Comparison of ENCODE assay signal across 19 mouse cellular contexts in genomic region chr13:62952624-62953023, GRCm38 (mm10). TPM values are rescaled to one million over a fixed set of nuclear protein-coding genes. Genes with fewer than 3 reads are reported as not detected.
DNase-seq lines count a peak whose midpoint lies in the region; ATAC-seq and TF ChIP-seq lines count a peak whose summit lies in the region.
"Had no signal": no experiment of that assay in that cellular context is flagged by ENCODE, and none has a peak within 500 bp of the region (broad histone marks: within the 10 kb centered on the region; RNA-seq: fewer than 3 reads in every experiment).

No protein-coding gene starts in this region.

- no peaks in the 10 kb centered on the region for H3K4me1 ChIP-seq in kidney, postnatal 0 days (replicated peaks; ENCODE audit: insufficient read depth, low read length)
- H3K4me1 ChIP-seq in kidney, embryonic 14.5 days (ENCODE audit: control insufficient read depth, insufficient read depth, low read length), result no peaks in the 10 kb centered on the region
- H3K4me1 ChIP-seq in stomach, embryonic 15.5 days, result peaks cover 12% of the 10 kb centered on the region; the same call in 1 of the 2 replicates
- 0 out of 2 replicates have a peak, but pooled peaks cover 3% of the 10 kb centered on the region for H3K4me1 ChIP-seq in stomach, postnatal 0 days (replicated peaks; ENCODE audit: control insufficient read depth, insufficient read depth)
- peaks cover 12% of the 10 kb centered on the region; the same call in 1 of the 2 replicates for H3K4me1 ChIP-seq in limb, embryonic 15.5 days
- H3K4me1 ChIP-seq in forebrain, embryonic 11.5 days (replicated peaks; ENCODE audit: control insufficient read depth, insufficient read depth, low read length), result no peaks in the 10 kb centered on the region
- no peaks in the 10 kb centered on the region for H3K4me1 ChIP-seq in forebrain, embryonic 14.5 days (ENCODE audit: control insufficient read depth, insufficient read depth, low read length)
- H3K4me1 ChIP-seq: hindbrain, embryonic 15.5 days; neural tube, embryonic 12.5 days had no signal

- whole genome bisulfite sequencing in kidney, postnatal 0 days, result 74% methylated on average over 3 of the region's 3 CpGs
- WGBS in kidney, embryonic 14.5 days, result 76% methylated on average over 3 of the region's 3 CpGs
- WGBS in stomach, embryonic 15.5 days, result 54% methylated on average over 3 of the region's 3 CpGs
- WGBS in stomach, postnatal 0 days, result 53% methylated on average over 3 of the region's 3 CpGs
- WGBS in limb, embryonic 15.5 days, result 59% methylated on average over 3 of the region's 3 CpGs
- 79% methylated on average over 3 of the region's 3 CpGs for WGBS in forebrain, embryonic 11.5 days
- WGBS in forebrain, embryonic 14.5 days, result 82% methylated on average over 3 of the region's 3 CpGs

- H3K9me3 ChIP-seq in kidney, postnatal 0 days (replicated peaks; ENCODE audit: low read length), result no peaks in the 10 kb centered on the region
- H3K9me3 ChIP-seq in kidney, embryonic 14.5 days (ENCODE audit: control insufficient read depth, low read length), result no peaks in the 10 kb centered on the region
- no peaks in the 10 kb centered on the region for H3K9me3 ChIP-seq in stomach, embryonic 15.5 days
- no peaks in the 10 kb centered on the region for H3K9me3 ChIP-seq in stomach, postnatal 0 days (ENCODE audit: control insufficient read depth, low read length)
- no peaks in the 10 kb centered on the region for H3K9me3 ChIP-seq in limb, embryonic 15.5 days
- H3K9me3 ChIP-seq in forebrain, embryonic 11.5 days (ENCODE audit: control insufficient read depth, low read length), result no peaks in the 10 kb centered on the region
- H3K9me3 ChIP-seq in forebrain, embryonic 14.5 days (replicated peaks; ENCODE audit: control insufficient read depth, low read length), result no peaks in the 10 kb centered on the region
- H3K9me3 ChIP-seq: hindbrain, embryonic 15.5 days; neural tube, embryonic 12.5 days had no signal

- no peak overlapping the region for H3K4me2 ChIP-seq in kidney, postnatal 0 days (ENCODE audit: low read length)
- no peak overlapping the region for H3K4me2 ChIP-seq in kidney, embryonic 14.5 days (replicated peaks; ENCODE audit: low read depth, low read length)
- no peak overlapping the region for H3K4me2 ChIP-seq in stomach, embryonic 15.5 days
- H3K4me2 ChIP-seq in stomach, postnatal 0 days (replicated peaks; ENCODE audit: low read depth), result no peak overlapping the region
- no peak overlapping the region for H3K4me2 ChIP-seq in limb, embryonic 15.5 days
- no peak overlapping the region for H3K4me2 ChIP-seq in forebrain, embryonic 11.5 days (ENCODE audit: low read depth, low read length, severe bottlenecking)
- no peak overlapping the region for H3K4me2 ChIP-seq in forebrain, embryonic 14.5 days (ENCODE audit: low read length)
- H3K4me2 ChIP-seq: hindbrain, embryonic 15.5 days; neural tube, embryonic 12.5 days had no signal

- H3K27me3 ChIP-seq in kidney, postnatal 0 days (ENCODE audit: insufficient read depth, low read length), result no peaks in the 10 kb centered on the region
- no peaks in the 10 kb centered on the region for H3K27me3 ChIP-seq in kidney, embryonic 14.5 days (ENCODE audit: control insufficient read depth, insufficient read depth, low read length)
- no peaks in the 10 kb centered on the region for H3K27me3 ChIP-seq in stomach, embryonic 15.5 days (replicated peaks)
- H3K27me3 ChIP-seq in stomach, postnatal 0 days (ENCODE audit: control insufficient read depth, insufficient read depth, low read length), result no peaks in the 10 kb centered on the region
- no peaks in the 10 kb centered on the region for H3K27me3 ChIP-seq in limb, embryonic 15.5 days
- H3K27me3 ChIP-seq in forebrain, embryonic 11.5 days (ENCODE audit: control insufficient read depth, insufficient read depth, low read length), result no peaks in the 10 kb centered on the region
- no peaks in the 10 kb centered on the region for H3K27me3 ChIP-seq in forebrain, embryonic 14.5 days (replicated peaks; ENCODE audit: control insufficient read depth, insufficient read depth, low read length)
- H3K27me3 ChIP-seq: hindbrain, embryonic 15.5 days; neural tube, embryonic 12.5 days had no signal

- TF ChIP-seq EP300 in stomach, postnatal 0 days (optimal IDR thresholded peaks at IDR 0.05), result no peak

- ATAC-seq in kidney, postnatal 0 days (replicated peaks; ENCODE audit: low FRiP score, low read depth), result no peak
- ATAC-seq in kidney, embryonic 14.5 days (ENCODE audit: low FRiP score, low TSS enrichment), result no peak
- no peak for ATAC-seq in stomach, embryonic 15.5 days (ENCODE audit: insufficient read depth, low FRiP score, low read depth)
- no peak for ATAC-seq in stomach, postnatal 0 days (ENCODE audit: low FRiP score, low TSS enrichment)
- ATAC-seq in limb, embryonic 15.5 days (ENCODE audit: insufficient number of reproducible peaks, low FRiP score, low TSS enrichment, low read depth), result 0 out of 2 replicates have a peak, but pooled peaks have one; percentile 33
- ATAC-seq in forebrain, embryonic 11.5 days (replicated peaks; ENCODE audit: low FRiP score), result no peak
- ATAC-seq in forebrain, embryonic 14.5 days, result no peak
- ATAC-seq: forebrain, embryonic 16.5 days had no signal

- no peak for DNase-seq in kidney, postnatal 0 days (ENCODE audit: low spot score)
- DNase-seq in stomach, postnatal 0 days (ENCODE audit: low spot score), result no peak
- no peak for DNase-seq in forebrain, embryonic 11.5 days (ENCODE audit: low spot score)
- no peak for DNase-seq in left cerebral cortex, postnatal 14 days (ENCODE audit: low spot score in 2 of 2)
- no peak for DNase-seq in forebrain, embryonic 14.5 days (ENCODE audit: low spot score)
- DNase-seq: cerebellum, adult 18-20 months; gastrocnemius, adult 2 months; heart, postnatal 14 days; kidney, adult 11 months; kidney, postnatal 25 days; left cerebral cortex, postnatal 4 days; right cerebral cortex, postnatal 25 days; thymus, postnatal 14 days had no signal

- H3K27ac ChIP-seq in kidney, postnatal 0 days, result peak overlapping the region; percentile 9; the same call in 1 of the 2 replicates
- no peak overlapping the region for H3K27ac ChIP-seq in kidney, embryonic 14.5 days (ENCODE audit: low read depth, low read length)
- H3K27ac ChIP-seq in stomach, embryonic 15.5 days, result peak overlapping the region; percentile 57
- H3K27ac ChIP-seq in stomach, postnatal 0 days (replicated peaks), result no peak overlapping the region
- H3K27ac ChIP-seq in limb, embryonic 15.5 days, result peak overlapping the region; percentile 78
- no peak overlapping the region for H3K27ac ChIP-seq in forebrain, embryonic 11.5 days (ENCODE audit: low read depth, low read length)
- H3K27ac ChIP-seq in forebrain, embryonic 14.5 days (ENCODE audit: low read depth, low read length), result no peak overlapping the region
- H3K27ac ChIP-seq: gastrocnemius, adult 2 months; hindbrain, embryonic 15.5 days; neural tube, embryonic 12.5 days had no signal

- H3K36me3 ChIP-seq in kidney, postnatal 0 days (ENCODE audit: insufficient read depth, low read length), result no peaks in the 10 kb centered on the region
- no peaks in the 10 kb centered on the region for H3K36me3 ChIP-seq in kidney, embryonic 14.5 days (ENCODE audit: control insufficient read depth, insufficient read depth, low read length)
- no peaks in the 10 kb centered on the region for H3K36me3 ChIP-seq in stomach, embryonic 15.5 days
- no peaks in the 10 kb centered on the region for H3K36me3 ChIP-seq in stomach, postnatal 0 days (ENCODE audit: control insufficient read depth, insufficient read depth, low read length)
- H3K36me3 ChIP-seq in limb, embryonic 15.5 days, result no peaks in the 10 kb centered on the region
- no peaks in the 10 kb centered on the region for H3K36me3 ChIP-seq in forebrain, embryonic 11.5 days (ENCODE audit: control insufficient read depth, insufficient read depth, low read length)
- no peaks in the 10 kb centered on the region for H3K36me3 ChIP-seq in forebrain, embryonic 14.5 days (ENCODE audit: control insufficient read depth, insufficient read depth, low read length)
- H3K36me3 ChIP-seq: hindbrain, embryonic 15.5 days; neural tube, embryonic 12.5 days had no signal

- TF ChIP-seq CTCF in kidney, postnatal 0 days (IDR thresholded peaks at IDR 0.05; ENCODE audit: low read depth), result no peak
- no peak for TF ChIP-seq CTCF in stomach, postnatal 0 days (IDR thresholded peaks at IDR 0.05; ENCODE audit: low read depth)

- intact Hi-C loops in left cerebral cortex, postnatal 14 days (cut with DNase I), result no loop called here

- H3K4me3 ChIP-seq in kidney, postnatal 0 days (replicated peaks; ENCODE audit: low read depth, low read length), result no peak overlapping the region
- no peak overlapping the region for H3K4me3 ChIP-seq in kidney, embryonic 14.5 days (ENCODE audit: low read length)
- no peak overlapping the region for H3K4me3 ChIP-seq in stomach, embryonic 15.5 days (replicated peaks)
- H3K4me3 ChIP-seq in stomach, postnatal 0 days (ENCODE audit: low read depth, low read length), result no peak overlapping the region
- H3K4me3 ChIP-seq in limb, embryonic 15.5 days, result no peak overlapping the region
- no peak overlapping the region for H3K4me3 ChIP-seq in forebrain, embryonic 11.5 days (ENCODE audit: low read depth, low read length)
- H3K4me3 ChIP-seq in forebrain, embryonic 14.5 days (ENCODE audit: low read depth, low read length), result no peak overlapping the region
- H3K4me3 ChIP-seq: gastrocnemius, adult 2 months; hindbrain, embryonic 15.5 days; neural tube, embryonic 12.5 days had no signal

- H3K9ac ChIP-seq in kidney, postnatal 0 days (ENCODE audit: low read depth, low read length), result no peak overlapping the region
- no peak overlapping the region for H3K9ac ChIP-seq in kidney, embryonic 14.5 days (ENCODE audit: low read depth, low read length)
- no peak overlapping the region for H3K9ac ChIP-seq in stomach, embryonic 15.5 days
- H3K9ac ChIP-seq in stomach, postnatal 0 days (ENCODE audit: low read length), result no peak overlapping the region
- no peak overlapping the region for H3K9ac ChIP-seq in limb, embryonic 15.5 days
- no peak overlapping the region for H3K9ac ChIP-seq in forebrain, embryonic 11.5 days (ENCODE audit: low read length)
- H3K9ac ChIP-seq in forebrain, embryonic 14.5 days (ENCODE audit: low read length), result no peak overlapping the region
- H3K9ac ChIP-seq: hindbrain, embryonic 15.5 days; neural tube, embryonic 12.5 days had no signal

RNA-seq across cellular contexts. Expression of gene 2010111I01Rik, which starts 12.1 kb away (rescaled TPM):
- 146 and 153 TPM in 2 replicates for polyA plus RNA-seq in kidney, postnatal 0 days (2015; fragmentation: Nextera tagmentation; extraction: Ambion mirVana)
- polyA plus RNA-seq in kidney, embryonic 14.5 days (2014; fragmentation: Nextera tagmentation; extraction: Ambion mirVana), result 132 and 153 TPM in 2 replicates
- 104 and 114 TPM in 2 replicates for polyA plus RNA-seq in stomach, embryonic 15.5 days (2015; fragmentation: Nextera tagmentation; extraction: Ambion mirVana)
- polyA plus RNA-seq in stomach, postnatal 0 days (2015; fragmentation: Nextera tagmentation; extraction: Ambion mirVana), result 101 TPM in 2 replicates
- 240 and 248 TPM in 2 replicates for polyA plus RNA-seq in limb, embryonic 15.5 days (2015; fragmentation: Nextera tagmentation; extraction: Ambion mirVana)
- polyA plus RNA-seq in forebrain, embryonic 11.5 days (2014; fragmentation: Nextera tagmentation; extraction: Ambion mirVana), result 36.1 and 38.9 TPM in 2 replicates
- total RNA-seq in left cerebral cortex, postnatal 14 days (2021), result 100 to 1,000 TPM in 1 of 2 experiments, 10 to 100 TPM in 1; 80.6 to 105 TPM
- 23.5 and 28.0 TPM in 2 replicates for polyA plus RNA-seq in forebrain, embryonic 14.5 days (2014; fragmentation: Nextera tagmentation; extraction: Ambion mirVana)

Comparison
In these comparisons a context has a peak if more than half of its experiments do, and no peak if none do; other contexts are left out.
1. H3K27ac ChIP-seq: peak in kidney, postnatal 0 days (single experiment), stomach, embryonic 15.5 days (single experiment) and limb, embryonic 15.5 days (single experiment); none in kidney, embryonic 14.5 days (single experiment), stomach, postnatal 0 days (single experiment), forebrain, embryonic 11.5 days (single experiment) and forebrain, embryonic 14.5 days (single experiment).